Mouse (Mus musculus) layer of hippocampus, postnatal 10 days (tissue): ENCODE measurements at regions not wholly inside any gene's neighbourhood (a gene's known extent, or its start where the extent isn't known, plus 50 kb on each side); places are given as distances from the start of the nearest gene placed in this dataset.
A peak's percentile ranks its signal among the peaks of the same experiment; 100 is the strongest.

Experiments
- DNase-seq, 2 experiments: peaks; one replicate each; pipeline ENCODE4 v3.0.0; 2021; ENCODE audit warnings: low spot score in 2 of 2

- DNase-seq: no peak
These were observed 279.4 kb downstream of the Actr3 start for GRCm38 (mm10) chr1:125156093-125156492.

- DNase-seq: no peak
These were observed 285.7 kb downstream of the Actr3 start for GRCm38 (mm10) chr1:125149817-125150216.

DNA sequence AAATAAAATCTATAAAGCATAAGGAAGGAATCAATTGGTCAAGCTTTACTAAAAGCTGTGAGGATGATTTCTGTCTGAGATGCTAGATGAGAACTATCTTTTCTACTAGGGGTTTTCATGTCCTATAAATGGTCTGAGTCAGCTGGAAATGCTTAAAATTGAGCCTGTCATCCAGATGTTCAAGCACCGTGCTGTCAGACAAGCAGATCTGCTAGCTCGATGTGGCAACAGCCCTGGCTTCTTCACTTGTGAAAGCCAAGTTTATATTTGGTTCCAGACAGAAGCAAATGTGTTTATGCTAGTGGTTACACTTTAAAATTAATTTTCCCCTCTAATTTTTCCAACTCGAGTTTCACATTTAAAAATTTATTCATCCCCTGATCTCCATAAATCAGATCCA is 311.7 kb downstream of the Actr3 start:
- DNase-seq: no peak

GRCm38 (mm10) chr1:125100596-125100995 is 334.9 kb downstream of the Actr3 start:
- no peak for DNase-seq

- no peak for DNase-seq
These were observed 350.6 kb downstream of the Actr3 start for GRCm38 (mm10) chr1:125084906-125085305.

DNA sequence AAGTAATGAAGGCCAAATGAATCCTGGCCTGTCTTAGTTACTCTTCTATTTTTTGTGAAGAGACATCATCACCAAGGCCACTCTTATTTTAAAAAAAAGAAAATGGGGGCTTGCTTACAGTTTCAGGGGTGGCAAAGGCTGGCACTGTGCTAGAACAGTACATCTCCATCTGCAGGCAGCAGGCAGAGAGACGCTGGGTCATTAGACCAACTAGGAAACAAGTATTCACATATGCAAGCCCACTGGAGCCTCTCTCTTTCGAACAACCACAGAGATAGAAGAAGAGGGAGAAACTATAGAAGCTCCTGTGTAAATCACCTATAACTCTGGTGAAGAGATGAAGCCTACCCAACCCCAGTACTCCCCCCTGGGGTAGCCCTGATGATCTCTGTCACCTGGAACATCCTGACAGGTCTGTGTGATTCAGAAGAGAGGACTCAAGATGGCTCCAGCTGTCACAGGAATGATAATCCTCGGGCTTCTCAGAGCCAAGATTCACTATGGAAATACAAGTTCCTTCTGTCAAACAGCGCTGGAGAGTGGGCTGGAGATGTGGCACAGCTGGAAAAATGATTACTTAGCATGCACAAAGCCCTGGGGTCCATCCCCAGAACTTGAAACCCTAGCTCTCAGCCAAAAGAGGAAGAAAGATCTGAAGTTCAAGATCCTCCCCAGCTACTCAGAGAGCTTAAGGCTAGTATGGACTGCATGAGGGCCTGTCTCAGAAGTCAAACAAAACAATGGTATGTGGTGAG is 395.8 kb downstream of the Actr3 start:
- DNase-seq: no peak

GRCm38 (mm10) chr1:125013301-125013700 is 422.2 kb downstream of the Actr3 start:
- no peak for DNase-seq

DNA sequence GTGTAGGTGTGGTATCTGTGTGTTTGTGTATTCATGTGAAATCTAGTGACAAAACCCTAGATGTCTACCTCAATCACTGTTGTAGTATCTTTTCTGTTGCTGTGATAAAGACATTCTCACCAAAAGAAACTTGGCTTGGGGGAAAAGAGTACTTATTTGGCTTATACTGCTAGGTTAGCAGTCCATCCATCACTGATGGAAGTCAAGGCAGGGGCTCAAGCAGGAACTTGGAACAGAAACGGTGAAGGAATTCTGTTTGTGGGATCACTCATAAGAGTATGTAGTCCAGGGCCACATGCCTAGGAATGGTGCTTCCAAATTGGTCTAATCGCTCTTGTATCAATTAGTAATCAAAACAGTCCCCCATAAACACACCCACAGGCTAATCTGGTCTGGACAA is 423.6 kb downstream of the Actr3 start:
- no peak for DNase-seq

GRCm38 (mm10) chr1:124997577-124997976 is 437.9 kb downstream of the Actr3 start:
- peak; percentile 19 to 41 for DNase-seq

- DNase-seq: no peak
These were observed 484.7 kb downstream of the Actr3 start for GRCm38 (mm10) chr1:124950849-124951248.

DNA sequence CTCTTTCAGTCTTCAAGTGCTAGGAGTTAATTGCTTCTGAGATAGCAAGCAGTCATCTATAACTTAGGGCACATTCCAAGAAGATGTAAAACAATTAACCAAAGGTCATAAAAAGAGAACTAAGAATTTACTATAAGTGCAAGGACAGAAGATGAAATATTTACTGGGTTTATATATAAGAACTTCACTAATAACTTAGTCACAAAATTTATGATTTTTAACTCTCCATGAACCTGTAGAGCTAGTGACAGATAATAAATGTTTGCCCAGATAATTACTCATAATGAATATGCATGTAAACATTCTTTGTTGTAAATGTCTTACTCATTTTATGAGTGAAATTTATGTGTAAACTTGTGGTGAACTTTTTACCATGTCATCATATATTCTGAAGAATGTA is 531.2 kb downstream of the Actr3 start:
- no peak for DNase-seq

DNA sequence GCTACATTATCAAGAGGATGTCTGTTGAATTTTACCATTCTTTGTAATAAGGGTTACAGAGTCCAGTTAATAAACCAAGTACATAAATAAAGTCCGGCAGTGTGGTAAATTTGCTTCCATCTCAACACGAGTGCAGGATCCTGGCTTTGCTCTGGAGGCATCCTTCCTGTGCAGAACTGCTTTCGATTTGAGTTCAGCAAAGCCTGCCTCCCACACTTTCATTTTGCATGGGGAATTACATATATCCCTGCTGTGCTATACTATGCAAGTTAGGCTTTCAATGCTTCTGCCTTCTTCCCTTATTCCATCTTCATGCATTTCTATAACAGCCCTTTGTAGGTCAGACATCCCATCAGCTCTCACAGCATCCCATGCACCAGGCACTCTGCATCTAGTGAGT is 564.4 kb downstream of the Actr3 start:
- DNase-seq: no peak

- no peak for DNase-seq
These were observed 569.3 kb downstream of the Actr3 start for GRCm38 (mm10) chr1:124866248-124866647.

GRCm38 (mm10) chr1:124845681-124846080 is 589.8 kb downstream of the Actr3 start:
- DNase-seq: peak; percentile 4 to 14

- DNase-seq: peak in 1 of 2 experiments; percentile 4
These were observed 609.8 kb downstream of the Actr3 start for GRCm38 (mm10) chr1:124825717-124826116.

DNA sequence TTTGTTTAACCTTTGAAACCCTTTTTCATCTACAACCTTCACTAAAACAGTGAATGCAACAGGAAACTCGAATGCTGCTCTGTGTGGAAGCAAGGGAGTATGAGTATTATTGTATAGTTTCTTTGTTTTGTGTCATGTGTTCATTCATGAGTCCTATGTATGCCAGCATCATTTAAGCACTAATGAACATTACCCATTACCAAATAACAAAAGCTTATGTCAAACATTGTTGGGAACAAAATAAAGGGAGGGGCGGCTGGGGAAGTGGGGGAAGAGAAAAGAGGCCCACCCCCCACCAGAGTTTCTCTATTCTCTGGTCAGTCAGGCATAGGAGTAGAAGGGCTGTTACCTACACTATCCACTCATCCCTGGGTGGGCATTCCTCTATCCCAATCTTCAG is 642.5 kb downstream of the Actr3 start:
- no peak for DNase-seq

DNA sequence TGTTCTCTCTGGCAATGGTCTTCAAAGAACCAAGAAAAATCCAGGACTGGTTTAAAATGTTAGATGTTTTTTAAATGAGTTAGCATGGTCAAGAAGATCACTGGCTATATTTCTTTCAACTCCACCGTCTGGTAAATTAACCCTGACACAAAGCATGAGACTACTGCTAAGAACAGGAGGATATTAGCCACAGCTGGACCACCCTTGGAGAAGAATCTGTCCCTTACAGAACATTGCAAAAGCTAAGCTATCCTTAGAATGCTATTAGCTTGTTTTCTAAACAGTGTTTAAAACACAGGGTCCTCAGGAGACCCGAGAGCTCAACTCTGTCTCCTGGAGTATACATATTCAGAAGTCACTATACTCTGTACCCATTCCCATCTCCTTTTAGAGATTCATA is 644.9 kb downstream of the Actr3 start:
- DNase-seq: no peak

- DNase-seq: no peak
These were observed 645.4 kb downstream of the Actr3 start for GRCm38 (mm10) chr1:124790130-124790529.

DNA sequence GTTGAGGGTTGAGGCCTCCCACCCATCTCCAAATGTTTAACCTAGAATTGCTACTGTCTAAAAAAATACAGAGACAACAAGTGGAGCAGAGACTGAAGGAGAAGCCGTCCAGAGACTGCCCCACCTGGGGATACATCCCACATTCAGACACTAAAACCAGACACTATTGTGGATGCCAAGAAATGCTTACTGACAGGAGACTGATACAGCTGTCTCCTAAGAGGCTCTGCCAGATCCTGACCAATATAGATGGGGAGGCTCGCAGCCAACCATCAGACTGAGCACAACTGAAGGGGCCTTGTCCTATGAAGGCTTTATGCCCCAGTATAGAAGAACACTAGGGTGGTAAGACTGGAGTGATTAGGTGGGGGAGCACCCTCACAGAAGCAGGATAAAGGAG is 652.5 kb downstream of the Actr3 start:
- no peak for DNase-seq

DNA sequence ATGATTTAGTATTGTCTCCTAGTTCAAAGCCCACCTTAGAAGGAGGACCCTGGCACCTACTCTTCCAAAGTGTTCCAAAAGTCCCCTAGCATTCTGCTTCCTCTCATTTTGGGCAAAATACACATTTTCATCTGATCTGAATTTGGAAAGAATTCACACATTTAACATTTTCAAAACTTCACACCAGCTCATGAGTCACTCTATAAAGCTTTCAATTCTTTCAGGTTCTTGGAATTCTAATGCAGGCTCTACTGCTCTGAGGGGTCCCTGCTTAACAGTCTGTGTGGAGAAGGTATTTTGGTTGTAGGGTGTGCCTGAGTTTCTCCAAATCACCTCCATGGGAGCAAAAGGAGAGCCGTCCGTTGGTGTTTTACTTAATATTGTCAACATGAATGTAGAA is 657.8 kb downstream of the Actr3 start:
- DNase-seq: no peak

DNA sequence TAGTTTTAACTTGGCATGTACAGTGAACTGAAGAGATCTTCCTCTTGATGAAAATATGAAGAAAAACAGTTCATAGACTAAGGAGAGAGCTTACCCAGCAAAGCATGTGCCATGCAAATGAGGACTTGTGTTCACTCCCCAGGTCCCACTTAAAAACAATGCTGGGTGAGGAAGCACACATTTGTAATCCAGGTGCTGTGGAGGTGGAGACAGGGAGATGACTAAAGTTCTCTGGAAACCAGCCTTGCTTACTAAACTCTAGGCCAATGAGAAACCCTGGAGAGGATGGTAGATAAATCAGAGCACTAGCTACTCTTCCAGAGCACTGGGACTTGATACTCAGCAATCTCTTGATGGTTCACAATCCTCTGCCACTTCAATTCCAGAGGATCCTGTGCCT is 678.8 kb downstream of the Actr3 start:
- no peak for DNase-seq

DNA sequence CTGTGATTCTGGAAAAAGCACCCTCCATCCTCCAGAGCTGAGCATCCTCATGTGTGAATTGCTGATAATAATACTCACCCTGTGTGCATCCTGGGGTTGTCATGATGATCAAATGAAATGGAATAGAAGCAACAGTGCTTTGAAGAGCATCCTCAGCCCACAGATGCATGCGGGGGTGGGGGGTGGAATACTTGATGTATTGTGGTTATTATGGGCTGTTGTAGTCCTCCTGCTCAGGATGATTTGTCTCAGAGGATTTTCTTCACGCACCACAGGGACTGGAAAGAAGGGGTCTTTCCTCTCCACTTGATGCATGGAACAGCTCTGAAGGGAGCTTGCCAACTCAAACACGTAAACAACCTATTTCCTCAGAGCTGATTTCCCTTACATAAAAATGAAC is 694.4 kb upstream of the Dpp10 start:
- no peak for DNase-seq

- no peak for DNase-seq
These were observed 685.0 kb upstream of the Dpp10 start for GRCm38 (mm10) chr1:124730364-124730763.

- DNase-seq: peak; percentile 80 to 81
These were observed 672.7 kb upstream of the Dpp10 start for GRCm38 (mm10) chr1:124718065-124718464.
